Mouse (Mus musculus): ENCODE data around the gene Aip. TPM values are rescaled to one million over a fixed set of nuclear protein-coding genes. Genes with fewer than 3 reads are reported as not detected.
A peak's percentile ranks its signal among the peaks of the same experiment; 100 is the strongest.
"Not testable (repeated sequence)": the region's sequence is repeated elsewhere in the genome, so short reads cannot be mapped to it uniquely, and the experiment has no call there.

Aip gene
- polyA plus RNA-seq, 1 experiment from 2014 or later, result 26.8 TPM

GRCm38 (mm10) chr19:4070756-4071155 lies 54.9 kb downstream of the Aip start:
- peak overlapping the region; percentile 35; the same call in 1 of the 2 replicates for H3K4me2 ChIP-seq (ENCODE audit: low read depth, low read length)
- peak; percentile 48 for DNase-seq
- H3K9ac ChIP-seq (replicated peaks), result peak overlapping the region; percentile 41; the same call in 1 of the 2 replicates
- H3K27me3 ChIP-seq (ENCODE audit: insufficient read depth, low read length), result no peaks in the 10 kb centered on the region
- no peak for TF ChIP-seq EP300 (IDR thresholded peaks at IDR 0.05; ENCODE audit: low read depth)
- no peak for TF ChIP-seq CTCF (IDR thresholded peaks at IDR 0.05; ENCODE audit: low read depth)
- peak; percentile 12; the same call in 1 of the 2 replicates for ATAC-seq
- H3K4me3 ChIP-seq (ENCODE audit: low read depth, low read length), result no peak overlapping the region
- H3K36me3 ChIP-seq (replicated peaks; ENCODE audit: insufficient read depth, low read length), result no peaks in the 10 kb centered on the region
- peaks cover 10% of the 10 kb centered on the region; the same call in 1 of the 2 replicates for H3K4me1 ChIP-seq (ENCODE audit: insufficient read depth)
- peak overlapping the region; percentile 86 for H3K27ac ChIP-seq (ENCODE audit: low read depth)
- H3K9me3 ChIP-seq (ENCODE audit: low read length), result no peaks in the 10 kb centered on the region
- WGBS (ENCODE audit: insufficient replicate concordance), result 35% methylated on average over 8 of the region's 8 CpGs

GRCm38 (mm10) chr19:4070311-4070710 lies 55.3 kb downstream of the Aip start:
- 0 out of 2 replicates have a peak, but pooled peaks have one; percentile 22 for ATAC-seq
- Histone ChIP-seq H3K27me3 (ENCODE audit: insufficient read depth, low read length) (no peaks in the 10 kb centered on the region), H3K4me1 (ENCODE audit: insufficient read depth) (peaks cover 10% of the 10 kb centered on the region; the same call in 1 of the 2 replicates), H3K4me2 (ENCODE audit: low read depth, low read length) (peak overlapping the region; percentile 35; the same call in 1 of the 2 replicates), H3K4me3 (ENCODE audit: low read depth, low read length) (no peak overlapping the region), H3K9ac (replicated peaks) (no peak overlapping the region), H3K27ac (ENCODE audit: low read depth) (peak overlapping the region; percentile 86), H3K9me3 (ENCODE audit: low read length) (no peaks in the 10 kb centered on the region), H3K36me3 (replicated peaks; ENCODE audit: insufficient read depth, low read length) (no peaks in the 10 kb centered on the region)
- WGBS (ENCODE audit: insufficient replicate concordance), result 47% methylated on average over 15 of the region's 15 CpGs
- no peak for TF ChIP-seq EP300 (IDR thresholded peaks at IDR 0.05; ENCODE audit: low read depth)
- TF ChIP-seq CTCF (IDR thresholded peaks at IDR 0.05; ENCODE audit: low read depth), result no peak
- DNase-seq, result peak; percentile 55

GRCm38 (mm10) chr19:4068717-4069410 lies 56.8 kb downstream of the Aip start:
- no peak for TF ChIP-seq EP300 (IDR thresholded peaks at IDR 0.05; ENCODE audit: low read depth)
- TF ChIP-seq CTCF (IDR thresholded peaks at IDR 0.05; ENCODE audit: low read depth), result no peak
- Histone ChIP-seq H3K27me3 (ENCODE audit: insufficient read depth, low read length) (no peaks in the 10 kb centered on the region), H3K4me1 (ENCODE audit: insufficient read depth) (peaks cover 10% of the 10 kb centered on the region; the same call in 1 of the 2 replicates), H3K36me3 (replicated peaks; ENCODE audit: insufficient read depth, low read length) (no peaks in the 10 kb centered on the region), H3K4me3 (ENCODE audit: low read depth, low read length) (no peak overlapping the region), H3K27ac (ENCODE audit: low read depth) (peak overlapping the region; percentile 90), H3K9ac (replicated peaks) (peak overlapping the region; percentile 28; the same call in 1 of the 2 replicates), H3K4me2 (ENCODE audit: low read depth, low read length) (peak overlapping the region; percentile 29), H3K9me3 (ENCODE audit: low read length) (no peaks in the 10 kb centered on the region)
- peak; percentile 57 for ATAC-seq
- DNase-seq, result no peak
- WGBS (ENCODE audit: insufficient replicate concordance), result 61% methylated on average over 15 of the region's 15 CpGs

GRCm38 (mm10) chr19:4068242-4068641 lies 57.4 kb downstream of the Aip start:
- Histone ChIP-seq H3K4me2 (ENCODE audit: low read depth, low read length) (peak overlapping the region; percentile 29), H3K27ac (ENCODE audit: low read depth) (peak overlapping the region; percentile 93), H3K9ac (replicated peaks) (peak overlapping the region; percentile 28; the same call in 1 of the 2 replicates)
- 63% methylated on average over 2 of the region's 2 CpGs for WGBS (ENCODE audit: insufficient replicate concordance)
- not testable (repeated sequence) for H3K27me3 ChIP-seq (ENCODE audit: insufficient read depth, low read length); H3K9me3 ChIP-seq (ENCODE audit: low read length); H3K4me3 ChIP-seq (ENCODE audit: low read depth, low read length); H3K4me1 ChIP-seq (ENCODE audit: insufficient read depth); H3K36me3 ChIP-seq (replicated peaks; ENCODE audit: insufficient read depth, low read length); DNase-seq
- ATAC-seq, result peak; percentile 33; the same call in 1 of the 2 replicates

GRCm38 (mm10) chr19:4066877-4067276 lies 58.8 kb downstream of the Aip start:
- no peak for ATAC-seq
- H3K9ac ChIP-seq (replicated peaks), result no peak overlapping the region
- peaks cover 10% of the 10 kb centered on the region; the same call in 1 of the 2 replicates for H3K4me1 ChIP-seq (ENCODE audit: insufficient read depth)
- H3K36me3 ChIP-seq (replicated peaks; ENCODE audit: insufficient read depth, low read length), result no peaks in the 10 kb centered on the region
- H3K9me3 ChIP-seq (ENCODE audit: low read length), result no peaks in the 10 kb centered on the region
- TF ChIP-seq EP300 (IDR thresholded peaks at IDR 0.05; ENCODE audit: low read depth), result no peak
- no peak for TF ChIP-seq CTCF (IDR thresholded peaks at IDR 0.05; ENCODE audit: low read depth)
- DNase-seq, result no peak
- H3K4me3 ChIP-seq (ENCODE audit: low read depth, low read length), result no peak overlapping the region
- no peak overlapping the region for H3K4me2 ChIP-seq (ENCODE audit: low read depth, low read length)
- peak overlapping the region; percentile 93 for H3K27ac ChIP-seq (ENCODE audit: low read depth)
- no peaks in the 10 kb centered on the region for H3K27me3 ChIP-seq (ENCODE audit: insufficient read depth, low read length)

GRCm38 (mm10) chr19:4066280-4066679 lies 59.4 kb downstream of the Aip start:
- 62% methylated on average over 6 of the region's 6 CpGs for WGBS (ENCODE audit: insufficient replicate concordance)
- Histone ChIP-seq H3K9ac (replicated peaks) (no peak overlapping the region; the same call in 1 of the 2 replicates), H3K4me3 (ENCODE audit: low read depth, low read length) (no peak overlapping the region), H3K9me3 (ENCODE audit: low read length) (no peaks in the 10 kb centered on the region), H3K36me3 (replicated peaks; ENCODE audit: insufficient read depth, low read length) (no peaks in the 10 kb centered on the region), H3K4me2 (ENCODE audit: low read depth, low read length) (no peak overlapping the region), H3K4me1 (ENCODE audit: insufficient read depth) (peaks cover 10% of the 10 kb centered on the region; the same call in 1 of the 2 replicates), H3K27ac (ENCODE audit: low read depth) (peak overlapping the region; percentile 93), H3K27me3 (ENCODE audit: insufficient read depth, low read length) (no peaks in the 10 kb centered on the region)
- no peak for DNase-seq
- no peak for TF ChIP-seq EP300 (IDR thresholded peaks at IDR 0.05; ENCODE audit: low read depth)
- no peak for TF ChIP-seq CTCF (IDR thresholded peaks at IDR 0.05; ENCODE audit: low read depth)
- ATAC-seq, result peak; percentile 56

- not testable (repeated sequence) for H3K4me1 ChIP-seq (ENCODE audit: insufficient read depth); H3K36me3 ChIP-seq (replicated peaks; ENCODE audit: insufficient read depth, low read length); H3K27me3 ChIP-seq (ENCODE audit: insufficient read depth, low read length); H3K4me2 ChIP-seq (ENCODE audit: low read depth, low read length); H3K4me3 ChIP-seq (ENCODE audit: low read depth, low read length); DNase-seq; H3K27ac ChIP-seq (ENCODE audit: low read depth); ATAC-seq; H3K9me3 ChIP-seq (ENCODE audit: low read length)
- no CpG with 5 or more reads among the region's 11 CpGs for WGBS (ENCODE audit: insufficient replicate concordance)
- H3K9ac ChIP-seq (replicated peaks), result peak overlapping the region; percentile 50
Observed at GRCm38 (mm10) chr19:4064501-4064900, 61.2 kb downstream of the Aip start.

Data from liver, postnatal 0 days (tissue).